Mouse (Mus musculus) mouse embryonic stem cell (cell line): ENCODE results near the gene Ankrd2.

Experiments
- in situ Hi-C, 2 experiments: fragments of 300-500 bp; cut with MboI; formaldehyde crosslinking; loops; 1 replicate in 1 of 2; 3 replicates in 1 of 2; pipeline ENCODE4 v1.14.3; 2019 to 2020; ENCODE audit warnings: low sequenced_read_pairs in 2 of 2, low pct_unique_long_range_greater_than_20kb in 1 of 2, mixed read lengths in 1 of 2; ENCODE audit not compliant: unreplicated experiment in 1 of 2

Ankrd2 gene

GRCm38 (mm10) chr19:42010436-42010835, 25.4 kb upstream of the Ankrd2 start:
- in situ Hi-C loops: no loop called here

- in situ Hi-C loops: no loop called here
Measured at GRCm38 (mm10) chr19:42011123-42011522, 24.7 kb upstream of the Ankrd2 start.

DNA sequence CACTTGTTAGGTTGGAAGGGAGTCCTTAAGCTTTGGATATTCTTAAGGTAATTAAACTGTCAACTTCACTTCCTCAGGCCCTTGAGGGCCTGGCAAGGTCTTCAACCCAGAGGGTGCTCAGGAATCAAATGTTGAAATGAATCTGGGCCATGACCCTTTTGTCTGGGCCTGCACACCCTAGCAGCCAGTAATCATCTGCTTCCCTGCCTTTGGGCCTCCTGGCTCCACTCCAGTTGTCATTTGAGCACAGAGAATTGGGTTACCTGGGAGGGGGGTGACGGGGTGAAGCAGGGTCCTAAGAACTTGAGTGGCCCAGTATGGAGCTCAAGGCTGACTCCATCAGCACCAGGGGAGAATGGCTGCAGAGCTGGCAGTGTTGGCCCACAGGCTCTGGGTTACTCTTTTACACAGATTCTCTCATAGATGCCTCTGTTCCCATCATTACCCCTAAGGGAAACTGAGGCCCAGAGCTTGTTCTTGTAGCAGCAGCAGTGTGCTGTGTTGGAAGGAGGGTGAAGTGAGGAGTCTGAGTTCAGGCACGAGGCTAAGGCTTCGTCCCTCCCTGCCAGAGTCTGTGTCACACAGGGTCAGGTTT, 21.5 kb upstream of the Ankrd2 start:
- in situ Hi-C loops: no loop called here

DNA sequence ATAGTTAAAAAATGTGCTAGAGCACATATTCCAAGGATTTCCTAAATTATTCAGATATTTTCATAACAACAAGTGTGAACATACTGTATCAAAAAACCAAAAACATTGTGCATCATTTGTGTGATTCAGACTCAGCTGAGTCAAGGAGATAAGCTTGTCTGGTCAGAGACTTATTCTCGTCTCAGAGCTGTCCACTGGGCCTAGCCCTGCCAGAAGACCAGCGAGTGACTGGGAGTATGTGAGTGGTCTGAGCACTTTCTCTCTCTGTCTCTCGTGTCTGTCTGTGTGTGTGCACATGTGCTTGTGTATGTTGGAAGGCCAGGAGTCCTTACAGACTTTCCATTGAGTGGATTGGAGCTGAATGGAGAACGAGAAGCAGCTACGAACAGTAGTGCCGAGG, 20.8 kb upstream of the Ankrd2 start:
- in situ Hi-C loops: no loop called here

DNA sequence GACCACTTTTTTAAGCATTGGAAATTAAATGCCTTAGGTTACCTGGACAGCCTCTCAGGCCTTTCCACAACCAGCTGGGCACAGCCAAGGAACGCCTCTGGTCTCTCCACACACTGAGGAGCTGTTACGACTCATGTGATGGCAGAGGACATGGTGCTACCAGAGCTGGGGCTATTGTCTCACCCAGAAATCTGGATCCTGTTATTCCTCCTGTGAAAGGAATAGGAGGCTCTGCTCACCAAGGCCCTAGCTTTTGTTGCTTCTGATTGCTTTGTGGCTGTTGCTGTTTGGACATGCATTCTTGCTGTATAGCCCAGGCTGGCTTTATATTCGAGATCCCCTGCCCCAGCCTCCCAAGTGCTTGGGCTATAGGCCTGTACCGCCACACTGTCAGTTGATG, 19.5 kb upstream of the Ankrd2 start:
- in situ Hi-C loops: no loop called here

DNA sequence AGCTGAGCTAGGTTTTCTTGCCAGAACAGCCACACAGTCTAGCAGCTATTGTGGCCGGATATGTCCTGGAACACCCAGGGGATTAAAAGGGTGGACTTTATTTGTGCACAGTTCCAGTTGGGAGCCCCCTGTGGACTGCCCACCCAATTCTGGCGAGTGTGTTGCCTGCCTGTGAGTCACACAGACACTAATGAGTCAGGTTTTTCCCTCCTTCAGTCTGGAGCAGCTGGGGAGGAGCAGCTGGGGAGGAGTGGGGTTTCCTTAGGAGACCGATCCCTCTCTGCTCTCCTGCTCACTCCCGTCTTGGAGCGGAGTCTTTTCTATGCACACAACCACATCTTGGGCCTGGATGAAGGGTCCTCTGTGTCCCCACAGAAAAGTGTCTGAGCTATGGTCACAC, 19.0 kb upstream of the Ankrd2 start:
- in situ Hi-C loops: no loop called here

DNA sequence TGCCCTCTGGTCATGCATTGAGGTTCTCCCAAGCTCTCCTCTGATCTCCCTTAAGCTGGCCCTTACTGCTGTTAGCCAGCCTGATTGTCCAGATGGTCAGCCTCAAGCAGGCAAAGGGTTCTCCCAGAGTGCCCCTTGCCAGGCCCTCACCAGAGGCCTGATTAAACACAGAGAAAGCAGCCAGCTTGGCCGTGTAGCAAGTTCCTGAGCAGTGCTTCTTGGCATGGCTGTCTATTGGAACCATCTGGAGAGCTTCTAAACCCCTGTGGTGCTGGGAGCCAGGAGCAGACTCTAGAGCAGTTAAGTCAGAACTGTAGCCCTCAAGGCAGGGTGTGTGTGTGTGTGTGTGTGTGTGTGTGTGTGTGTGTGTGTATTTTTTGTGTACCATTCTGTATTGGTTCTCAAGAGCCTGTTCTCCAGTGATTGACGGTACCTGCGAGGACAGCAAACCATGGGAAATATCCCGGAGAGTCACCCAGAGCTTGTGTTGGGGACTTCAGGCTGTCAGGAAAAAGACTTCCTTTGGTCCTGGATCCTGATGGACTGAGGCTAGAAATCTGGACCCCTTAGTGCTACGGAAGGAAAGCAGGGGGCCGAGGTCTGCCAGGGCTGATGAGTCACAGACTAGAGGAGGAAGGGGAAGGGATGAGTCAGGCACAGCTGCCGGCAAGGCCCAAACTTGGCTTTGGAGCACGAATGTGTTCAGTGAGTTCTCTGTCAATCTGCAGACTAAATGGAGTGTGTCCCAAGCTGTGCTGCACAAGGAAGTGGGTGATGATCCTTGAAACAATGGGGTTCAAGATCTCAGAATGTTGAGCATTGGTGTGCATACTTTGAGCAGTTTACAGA, 18.2 kb upstream of the Ankrd2 start:
- in situ Hi-C loops: no loop called here

DNA sequence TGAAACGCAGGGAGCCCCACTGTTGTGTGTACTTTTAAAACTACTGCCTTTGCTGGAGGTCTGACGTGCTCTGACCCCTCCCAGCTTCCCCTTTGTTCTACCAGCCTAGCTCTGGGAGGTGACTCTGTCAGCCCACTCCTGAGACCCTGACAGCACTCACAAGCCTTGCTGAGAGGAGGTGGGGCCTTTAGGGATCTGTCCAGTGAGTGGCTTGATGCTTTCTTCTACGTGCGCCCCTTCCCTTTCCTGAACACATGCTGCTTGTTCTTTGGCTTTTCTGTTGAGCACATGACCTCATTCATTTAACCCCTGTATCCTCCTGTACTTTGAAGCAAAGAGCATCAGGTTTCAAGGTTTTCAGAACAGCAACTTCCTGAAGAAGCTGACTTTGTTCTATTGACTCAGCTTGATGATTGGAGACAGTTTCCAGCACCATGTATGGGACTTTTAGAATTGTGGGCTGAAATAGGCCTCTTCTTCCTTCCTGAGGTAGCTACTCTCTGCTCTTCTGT, 16.7 kb upstream of the Ankrd2 start:
- in situ Hi-C loops: no loop called here

GRCm38 (mm10) chr19:42021681-42022541, 13.9 kb upstream of the Ankrd2 start:
- in situ Hi-C loops: no loop called here

DNA sequence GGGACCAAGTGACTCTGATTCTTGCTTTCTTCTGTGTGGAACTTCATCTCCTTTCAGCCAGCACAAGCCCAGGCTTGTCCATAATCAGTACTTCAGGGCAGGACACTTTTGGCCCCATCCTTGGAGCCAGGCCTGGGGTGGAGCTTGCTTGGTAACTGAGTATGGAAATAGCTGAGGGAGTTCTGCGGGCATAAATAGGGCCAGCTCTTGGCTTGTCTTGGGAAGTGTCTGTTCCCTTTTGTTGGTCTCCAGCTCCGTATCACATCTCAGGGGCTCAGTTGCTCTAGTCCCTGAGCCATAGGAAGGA, 13.3 kb upstream of the Ankrd2 start:
- in situ Hi-C loops: no loop called here

- in situ Hi-C loops: loop anchor here in 1 of 2 experiments (5.0 kb wide), 1 partner anchor 49 kb away; no protein-coding TSS in a partner anchor
Measured at GRCm38 (mm10) chr19:42026158-42026557, 9.6 kb upstream of the Ankrd2 start.

GRCm38 (mm10) chr19:42031112-42031511, 4.7 kb upstream of the Ankrd2 start:
- in situ Hi-C loops: no loop called here

- in situ Hi-C loops: no loop called here
Measured at GRCm38 (mm10) chr19:42033611-42034010, 2.2 kb upstream of the Ankrd2 start.

- in situ Hi-C loops: no loop called here
Measured at GRCm38 (mm10) chr19:42034146-42034775, 1.5 kb upstream of the Ankrd2 start.

DNA sequence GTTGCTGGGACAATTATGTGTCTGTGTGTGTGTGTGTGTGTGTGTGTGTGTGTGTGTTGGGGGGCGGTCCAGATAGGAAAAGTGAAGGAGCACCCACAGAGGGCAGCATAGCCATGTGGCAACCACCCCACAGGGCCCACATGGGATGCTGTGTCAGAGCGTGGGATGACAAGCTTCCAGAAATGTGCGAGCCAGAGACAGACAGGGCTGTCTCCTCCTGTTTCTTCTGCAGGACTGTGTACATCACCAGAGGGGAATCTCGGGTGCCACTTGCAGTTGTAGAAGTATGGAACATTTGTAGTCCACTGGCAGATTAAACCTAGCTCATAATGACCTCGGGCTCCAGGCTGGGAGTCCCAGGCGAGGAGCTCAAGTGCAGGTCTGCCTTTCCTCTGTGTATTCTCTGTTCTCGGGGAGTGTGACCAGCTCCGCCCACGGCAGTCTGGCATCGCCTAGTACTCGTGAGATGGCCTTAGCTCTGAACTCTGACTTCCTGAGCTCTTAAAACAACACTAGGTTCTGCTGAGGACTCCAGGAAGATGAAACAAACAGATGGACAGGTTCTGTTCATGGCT, 832 bp upstream of the Ankrd2 start:
- in situ Hi-C loops: no loop called here

- in situ Hi-C loops: no loop called here
Measured at GRCm38 (mm10) chr19:42036357-42036756, 557 bp downstream of the Ankrd2 start.

DNA sequence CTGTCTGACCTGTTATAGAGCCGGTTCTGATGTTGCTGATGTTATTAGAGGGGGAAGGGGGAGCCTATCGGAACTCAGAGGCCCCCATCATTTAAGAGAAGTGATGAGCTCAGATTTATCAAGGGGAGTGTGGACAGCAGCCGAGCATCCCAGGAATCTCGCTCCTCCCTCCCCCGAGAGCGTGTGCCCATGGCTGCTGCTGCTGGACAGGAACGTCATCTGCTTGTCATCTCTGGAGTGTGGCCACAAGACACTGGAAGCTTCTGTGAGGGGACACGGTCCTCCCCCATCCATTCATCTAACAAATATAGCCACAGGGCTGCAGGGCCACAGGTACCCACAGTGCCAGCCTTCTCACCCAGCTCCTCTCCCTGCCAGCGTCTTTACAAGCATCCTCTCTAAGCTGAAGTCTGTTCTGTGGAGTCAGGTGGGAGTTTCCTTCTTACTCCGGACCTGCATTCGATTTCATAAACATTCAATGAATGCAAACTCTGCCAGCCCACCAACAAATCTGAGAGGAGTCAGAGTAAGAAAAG, 1.4 kb downstream of the Ankrd2 start:
- in situ Hi-C loops: no loop called here

DNA sequence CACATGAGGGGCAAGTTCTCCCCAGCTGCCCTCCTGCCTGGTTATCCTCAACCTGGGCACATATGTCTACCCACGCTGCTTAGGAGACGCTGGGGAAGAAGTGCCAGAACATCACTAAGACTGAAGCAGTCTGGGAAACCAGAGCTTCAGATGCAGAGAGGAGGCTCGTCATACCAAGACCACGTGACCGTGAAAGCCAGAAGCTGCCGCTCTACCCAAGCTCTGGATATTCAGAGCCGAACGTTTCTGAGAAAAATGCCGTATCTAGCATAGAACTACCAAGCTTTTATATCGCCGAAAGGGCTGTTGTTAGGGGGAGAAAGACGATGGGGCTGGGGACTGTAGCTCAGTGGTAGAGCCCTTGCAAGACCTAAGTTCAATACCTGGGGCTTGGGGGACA, 2.5 kb downstream of the Ankrd2 start:
- in situ Hi-C loops: no loop called here
